Mouse (Mus musculus): ENCODE measurements around the gene Sacs.

Gene Sacs

GRCm38 (mm10) chr14:61161367-61162334, 23.4 kb downstream of the Sacs start:
- no peak for DNase-seq

- DNase-seq = no peak
Measured at GRCm38 (mm10) chr14:61164461-61164860, 26.2 kb downstream of the Sacs start.

DNA sequence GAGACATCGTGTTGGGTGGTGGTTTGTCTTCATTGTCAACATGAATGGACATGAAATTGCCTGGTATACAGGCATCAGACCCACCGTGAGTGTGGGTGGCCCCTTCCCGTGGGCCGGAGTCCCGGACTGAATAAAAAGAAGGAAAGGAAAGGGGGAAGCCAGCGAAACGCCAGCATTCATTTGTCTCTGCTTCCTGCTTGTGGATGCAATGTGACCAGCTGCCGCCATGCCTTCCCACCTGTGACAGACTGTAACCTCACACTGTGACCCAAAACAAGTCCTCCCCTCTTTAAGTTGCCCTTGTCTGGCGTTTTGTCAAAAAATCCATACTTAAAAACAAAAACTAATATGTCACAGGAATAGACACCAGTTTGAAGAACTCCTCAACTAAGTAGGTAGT, 27.7 kb downstream of the Sacs start:
- no peak for DNase-seq

DNA sequence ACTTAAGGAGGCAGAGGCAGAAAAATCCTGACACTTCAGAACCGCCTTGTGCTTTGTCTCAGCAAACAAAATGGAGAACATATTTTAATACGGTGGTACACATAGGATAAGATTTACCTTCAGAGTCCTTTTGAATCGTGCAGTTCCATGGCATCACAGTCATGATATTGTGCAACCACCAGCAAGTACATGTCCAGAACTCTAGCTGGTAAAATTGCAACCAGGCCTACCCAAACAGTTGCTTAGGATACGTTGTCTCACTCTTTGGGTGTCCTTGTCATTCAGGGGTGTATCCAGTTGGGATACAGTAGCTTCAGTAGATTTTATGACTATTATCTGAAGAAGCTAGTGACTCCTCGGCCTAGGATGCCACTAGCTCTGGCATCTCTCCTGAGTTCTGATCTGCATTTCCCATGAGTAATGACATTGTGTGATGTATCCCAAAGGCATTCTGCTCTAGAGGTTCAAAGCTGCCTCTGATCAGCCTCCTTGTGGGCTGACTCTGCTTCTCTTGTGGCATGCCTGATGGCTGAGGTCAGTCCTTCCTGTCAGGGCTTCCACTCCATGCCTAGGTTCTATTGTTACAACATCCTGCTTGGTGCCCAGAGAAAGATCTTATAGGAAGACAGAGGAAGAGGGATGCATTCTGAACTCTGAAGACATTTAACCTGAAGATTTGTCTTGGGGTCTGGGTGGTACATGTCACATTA, 33.2 kb downstream of the Sacs start:
- DNase-seq = no peak

DNA sequence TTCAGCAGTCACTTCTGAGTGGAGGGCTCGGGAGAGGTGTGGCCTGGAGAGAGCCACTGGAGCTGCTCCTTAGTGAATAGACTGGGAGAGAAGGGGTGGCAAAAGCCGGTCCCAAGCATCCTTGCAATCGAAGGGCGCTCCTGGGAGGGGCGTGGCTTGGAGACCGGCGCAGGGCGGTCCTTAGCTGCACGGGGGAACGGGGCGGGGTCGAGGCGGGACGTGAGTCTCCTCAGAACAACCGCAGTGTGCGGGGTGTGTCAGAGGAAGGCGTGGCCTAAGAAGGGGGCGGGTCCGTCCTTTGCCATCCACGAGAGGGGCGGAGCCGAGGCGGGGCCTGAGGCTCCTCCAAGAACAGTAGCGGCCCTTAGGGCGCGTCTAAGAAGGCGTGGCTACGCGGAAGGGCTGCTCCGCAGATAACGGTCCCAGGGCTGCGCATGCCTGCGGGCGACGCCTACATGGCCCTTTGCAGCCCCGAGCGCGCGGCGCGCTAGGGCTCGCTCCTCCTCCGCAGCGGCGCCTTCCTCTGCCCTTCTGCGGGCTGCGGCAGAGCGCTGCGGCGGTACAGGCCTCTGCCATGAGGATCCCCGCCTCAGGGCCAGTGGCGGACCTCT, 34.4 kb downstream of the Sacs start:
- DNase-seq = peak; percentile 99

GRCm38 (mm10) chr14:61173229-61173628, 35.0 kb downstream of the Sacs start:
- DNase-seq = peak; percentile 46 to 52

GRCm38 (mm10) chr14:61191904-61192303, 53.6 kb downstream of the Sacs start:
- DNase-seq = no peak

DNA sequence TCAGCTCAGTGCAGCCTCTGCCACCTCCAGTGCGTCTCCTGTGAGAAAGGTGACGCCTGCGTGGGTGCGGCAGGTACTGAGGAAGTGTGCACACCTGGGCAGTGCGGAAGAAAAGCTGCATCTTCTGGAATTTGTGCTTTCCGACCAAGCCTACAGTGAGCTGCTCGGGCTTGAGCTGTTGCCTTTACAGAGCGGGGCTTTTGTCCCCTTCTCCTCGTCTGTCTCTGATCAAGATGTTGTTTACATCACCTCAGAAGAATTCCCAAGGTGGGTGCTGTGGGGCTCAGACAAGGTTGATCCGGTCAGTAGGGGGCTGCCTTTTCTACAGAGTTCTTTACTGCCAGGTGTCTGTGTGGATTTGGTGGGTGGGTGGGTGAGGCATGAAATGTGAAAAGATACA, 54.1 kb downstream of the Sacs start:
- DNase-seq = no peak

DNA sequence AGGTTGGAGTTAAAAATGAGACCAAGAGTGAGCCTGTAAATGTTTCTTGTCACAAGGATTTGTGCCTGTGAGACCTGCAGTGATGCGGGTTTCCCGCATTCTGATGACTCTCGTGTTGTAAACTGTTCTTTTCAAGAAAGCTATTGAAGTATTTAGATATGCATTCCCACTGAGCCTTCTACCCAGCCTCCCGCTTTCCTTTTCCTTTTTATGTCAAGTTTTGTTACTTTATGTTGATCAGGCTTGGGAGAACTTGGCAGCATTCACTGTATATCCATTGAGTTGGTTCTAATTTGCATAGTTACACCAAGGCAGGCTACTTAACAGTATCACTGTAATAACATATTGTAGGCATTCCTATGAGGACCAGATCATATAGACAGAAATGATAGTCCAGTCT, 56.2 kb downstream of the Sacs start:
- no peak for DNase-seq

GRCm38 (mm10) chr14:61210111-61210510, 71.9 kb downstream of the Sacs start:
- DNase-seq = no peak

GRCm38 (mm10) chr14:61211754-61212153, 73.5 kb downstream of the Sacs start:
- no peak for DNase-seq

DNA sequence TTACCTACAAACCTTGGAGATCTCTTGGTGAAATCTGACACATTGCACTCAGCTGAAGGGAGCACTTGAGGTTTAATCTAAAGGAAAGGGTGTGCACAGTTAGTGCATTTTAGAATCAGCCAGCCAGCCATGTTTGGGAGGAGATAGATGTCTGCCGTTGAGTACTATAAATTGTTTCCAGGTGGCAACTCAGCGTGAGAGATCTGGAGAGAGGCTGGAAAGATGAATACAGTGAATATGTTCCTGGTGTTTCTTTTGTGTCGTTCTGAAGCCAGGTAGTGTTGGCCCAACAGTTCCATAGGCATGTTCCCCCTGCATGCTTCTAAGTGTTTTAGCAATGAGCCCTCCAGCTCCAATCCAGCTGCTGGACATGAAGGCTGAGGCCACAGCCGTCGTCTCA, 82.9 kb downstream of the Sacs start:
- no peak for DNase-seq

DNA sequence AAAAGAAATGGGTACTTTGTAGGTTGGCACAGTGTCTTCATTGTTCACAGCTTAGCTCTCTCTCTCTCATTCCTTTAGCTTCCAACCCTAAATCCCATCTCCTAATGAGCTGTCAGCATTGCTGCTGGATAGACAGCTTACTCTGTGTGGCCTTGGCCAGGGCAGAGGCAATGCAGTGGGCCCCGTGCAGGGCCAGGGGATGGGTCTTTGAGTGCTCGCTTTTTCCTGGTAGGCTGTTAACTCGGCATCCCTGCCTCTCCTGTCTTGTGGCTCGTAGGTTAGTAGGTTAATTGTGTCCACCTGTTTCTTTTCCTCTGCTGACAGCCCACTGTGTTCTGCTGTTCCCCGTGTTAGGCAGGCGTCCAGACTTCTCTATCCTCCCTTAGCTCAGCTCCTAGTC, 84.2 kb downstream of the Sacs start:
- no peak for DNase-seq

DNA sequence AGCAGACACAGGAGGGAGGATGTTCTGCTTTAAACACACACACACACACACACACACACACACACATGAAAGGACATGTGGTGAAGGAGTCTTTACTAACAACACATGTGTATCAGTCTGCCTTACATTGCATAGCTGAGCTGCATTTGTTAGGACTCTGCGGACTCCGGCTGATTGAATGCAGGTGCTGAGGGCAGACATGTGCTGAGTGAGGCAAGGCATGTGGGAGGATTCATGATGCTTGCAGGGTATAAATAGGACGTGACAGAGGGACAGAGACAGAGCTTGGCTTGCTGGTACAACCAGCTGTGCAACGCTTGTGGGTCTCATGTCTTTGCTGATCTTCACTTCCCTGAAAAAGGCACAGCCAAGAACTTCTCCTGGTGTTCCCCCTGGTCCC, 85.5 kb downstream of the Sacs start:
- no peak for DNase-seq

- no peak for DNase-seq
Measured at GRCm38 (mm10) chr14:61224387-61225077, 86.3 kb downstream of the Sacs start.

DNA sequence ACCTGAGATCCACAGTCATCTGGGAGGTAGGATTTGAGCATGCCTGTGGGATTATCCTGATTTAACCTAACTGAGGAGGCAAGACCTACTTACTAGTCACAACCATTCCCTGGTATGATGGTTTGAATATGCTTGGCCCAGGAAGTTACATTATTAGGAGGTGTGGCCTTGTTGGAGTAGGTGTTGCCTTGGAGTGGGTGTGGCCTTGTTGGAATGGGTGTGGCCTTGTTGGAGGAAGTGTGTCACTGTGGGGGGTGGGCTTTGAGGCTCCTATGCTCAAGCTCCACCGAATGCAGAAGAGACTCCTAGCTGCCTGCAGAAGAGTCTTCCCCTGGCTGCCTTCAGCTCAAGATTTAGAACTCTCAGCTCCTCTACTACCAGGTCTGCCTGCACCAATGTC, 87.9 kb downstream of the Sacs start:
- no peak for DNase-seq

DNA sequence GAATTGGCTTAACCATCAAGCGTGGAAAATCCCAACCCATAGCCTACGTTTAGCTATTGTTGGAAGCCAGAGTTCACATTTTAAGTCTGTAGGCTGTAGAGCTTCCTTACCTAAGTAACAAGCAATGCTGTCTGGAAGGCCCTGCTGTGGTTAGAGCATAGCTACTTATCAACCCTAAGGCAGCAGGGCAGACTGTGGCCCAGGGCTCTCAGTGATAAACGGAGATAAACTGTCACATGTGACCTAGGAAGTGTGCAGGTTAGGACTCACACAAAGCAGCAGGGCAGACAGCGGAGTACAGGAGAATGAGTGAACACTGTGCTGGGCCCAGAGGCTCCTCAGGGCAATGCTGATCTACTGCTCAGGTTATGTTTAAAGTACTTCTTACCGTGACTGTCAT, 91.5 kb downstream of the Sacs start:
- no peak for DNase-seq

DNA sequence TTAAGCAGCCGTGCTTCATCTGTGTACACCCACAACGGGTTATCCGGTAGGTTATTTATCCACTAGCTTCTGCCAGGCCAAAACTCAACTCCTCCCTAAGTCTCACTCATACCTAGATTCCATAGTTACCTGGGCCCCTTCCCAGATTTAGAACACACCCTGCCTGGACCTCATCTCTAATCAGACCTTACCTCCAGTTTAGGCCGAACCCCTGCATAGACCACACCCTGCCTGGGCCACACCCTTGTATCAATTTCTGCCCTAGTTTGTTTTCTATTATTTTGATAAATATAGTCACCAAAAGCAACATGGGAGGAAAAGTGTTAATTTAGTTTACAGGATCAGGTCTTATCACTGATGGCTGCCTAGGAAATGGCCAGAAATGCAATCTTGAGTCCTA, 91.9 kb downstream of the Sacs start:
- no peak for DNase-seq

- DNase-seq = no peak
Measured at GRCm38 (mm10) chr14:61232016-61232568, 93.8 kb downstream of the Sacs start.

- no peak for DNase-seq
Measured at GRCm38 (mm10) chr14:61235846-61236474, 97.7 kb downstream of the Sacs start.

- no peak for DNase-seq
Measured at GRCm38 (mm10) chr14:61237101-61237654, 98.9 kb downstream of the Sacs start.

GRCm38 (mm10) chr14:61238751-61239150, 100.5 kb downstream of the Sacs start:
- DNase-seq = no peak

Data from lung, adult 18-20 months (tissue).